Mouse (Mus musculus): ENCODE results near the gene Adamtsl3. TPM values are rescaled to one million over a fixed set of nuclear protein-coding genes. Genes with fewer than 3 reads are reported as not detected.

Gene Adamtsl3
- total RNA-seq (2021), result 1 to 10 TPM; 2.4 to 2.6 TPM
- long read RNA-seq, partial matches to known transcripts, result 0 of 1 reads
- long read RNA-seq, other reads (novel, unspliced or antisense), result 1 of 1 reads

DNA sequence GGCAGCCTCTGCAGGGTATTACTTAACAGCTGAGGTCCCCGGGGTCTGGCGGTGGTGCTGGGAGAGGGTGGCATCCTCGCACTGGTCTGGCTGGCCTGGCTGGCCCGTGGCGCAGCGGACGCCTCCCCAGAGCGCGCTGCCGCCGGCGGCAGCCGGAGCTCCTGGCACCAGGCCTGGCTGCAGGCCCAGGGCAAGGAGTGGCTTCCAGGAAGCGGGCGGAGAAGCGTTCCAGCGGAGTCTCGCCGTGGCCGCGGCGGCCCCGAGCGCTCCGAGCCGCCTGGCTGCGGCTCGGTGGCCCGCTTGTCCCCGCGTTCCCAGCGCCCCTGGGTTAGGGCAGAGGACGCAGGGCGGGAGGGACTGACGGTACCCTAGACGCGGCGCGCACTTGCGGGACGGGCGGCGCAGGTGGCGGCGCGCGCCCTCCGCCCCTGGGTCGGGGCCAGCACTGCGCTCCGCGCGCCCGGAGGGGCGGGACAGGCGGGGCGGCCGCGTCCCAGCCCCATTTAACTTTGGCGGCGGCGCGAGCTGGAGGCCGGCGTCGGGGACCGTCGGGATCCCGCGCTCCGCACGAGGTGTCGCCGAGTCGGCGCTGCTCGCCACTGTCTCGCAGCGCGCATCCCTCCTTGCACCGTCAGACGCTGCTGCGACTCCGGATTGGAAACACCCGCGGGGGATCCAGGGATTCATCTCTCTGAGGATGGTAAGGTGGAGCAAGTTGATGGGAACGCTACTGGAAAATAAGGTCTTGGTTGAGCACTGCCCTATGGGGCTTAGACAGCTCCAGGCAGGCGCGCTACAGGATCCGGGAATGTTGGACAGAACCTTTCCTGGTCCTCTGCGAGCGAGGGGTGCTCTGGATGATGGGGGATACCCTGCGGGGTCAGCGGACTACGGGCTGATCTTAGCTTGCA is at the start of gene Adamtsl3:
Gene Adamtsl3, plus strand, starts transcription at position 484 of the 911 bp plus-strand sequence.
- peak; percentile 39 to 56 for DNase-seq (ENCODE audit: low spot score in 2 of 2)

DNA sequence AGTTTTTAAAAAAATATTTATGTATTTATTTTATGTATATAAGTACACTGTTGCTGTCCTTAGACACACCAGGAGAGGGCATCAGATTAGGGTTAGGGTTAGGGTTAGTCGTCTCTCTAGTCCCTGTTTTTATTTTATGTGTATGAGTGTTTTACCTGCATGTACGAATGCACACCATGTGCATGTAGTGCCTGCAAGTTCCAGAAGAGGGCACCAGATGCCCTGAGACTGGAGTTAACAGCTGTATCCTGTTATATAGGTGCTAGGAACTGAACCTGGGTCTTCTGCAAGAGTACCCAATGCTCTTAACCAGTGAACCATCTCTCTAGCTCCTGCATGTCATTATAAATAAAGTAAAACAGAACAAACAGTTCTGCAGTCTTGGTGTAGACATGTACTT is 48.3 kb upstream of the Adamtsl3 start:
- DNase-seq (ENCODE audit: low spot score in 2 of 2), result no peak

DNA sequence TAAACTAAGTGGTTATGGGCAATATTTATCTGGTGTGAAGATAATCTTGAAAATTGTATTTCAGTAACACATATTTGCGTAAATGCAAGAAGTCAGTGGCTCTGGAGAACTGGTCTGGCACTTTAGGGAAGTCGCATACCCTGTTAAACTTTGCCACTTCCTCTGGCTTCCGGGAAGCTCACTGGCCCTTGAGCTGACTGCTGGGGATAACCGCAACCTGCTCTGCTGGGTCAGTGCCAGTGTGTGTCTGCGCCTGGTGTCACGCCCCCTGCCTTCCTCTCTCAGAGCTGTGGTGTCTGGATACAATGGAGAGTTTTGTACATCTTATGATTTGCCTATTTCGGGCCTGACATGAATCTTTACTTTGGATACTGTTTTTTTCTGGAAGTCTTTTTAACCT is 42.1 kb upstream of the Adamtsl3 start:
- no peak for DNase-seq (ENCODE audit: low spot score in 2 of 2)

DNA sequence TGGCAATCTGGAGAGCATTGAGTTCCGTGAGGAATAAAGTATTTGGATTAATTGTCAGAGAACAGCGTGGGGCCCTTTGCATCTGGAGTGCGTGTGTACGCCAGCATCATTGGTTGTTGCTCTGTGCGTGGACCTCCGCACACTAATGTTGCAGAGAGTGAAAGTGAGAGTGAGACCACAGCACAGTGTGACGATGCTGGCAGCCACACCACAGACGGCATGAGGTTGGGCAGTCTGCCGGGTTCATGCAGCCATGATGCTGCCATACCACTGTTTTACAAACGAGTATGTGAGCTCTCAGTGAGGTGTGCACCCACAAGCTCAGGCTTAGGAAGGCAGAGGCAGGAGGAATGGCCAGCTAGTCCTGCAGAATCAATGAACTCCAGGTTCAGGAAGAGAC is 41.4 kb upstream of the Adamtsl3 start:
- DNase-seq (ENCODE audit: low spot score in 2 of 2), result no peak

DNA sequence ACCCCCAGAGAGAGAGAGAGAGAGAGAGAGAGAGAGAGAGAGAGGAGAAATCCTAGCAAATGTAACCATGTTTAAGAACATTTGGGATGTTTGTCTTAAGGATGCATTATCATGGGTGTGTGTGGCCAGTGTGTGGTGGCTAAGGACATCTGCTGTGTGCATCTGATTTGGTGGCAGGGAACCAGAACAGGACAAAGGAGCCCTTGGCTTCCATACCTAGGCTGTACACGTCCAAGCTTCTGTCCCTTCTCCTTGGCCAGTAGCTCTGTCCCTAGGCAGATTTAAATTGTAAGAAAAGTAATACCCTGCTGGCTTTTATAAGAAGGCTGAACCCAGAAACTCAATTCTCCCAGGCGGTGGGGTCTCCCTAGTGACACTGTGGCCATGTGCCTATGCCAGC is 40.9 kb upstream of the Adamtsl3 start:
- no peak for DNase-seq (ENCODE audit: low spot score in 2 of 2)

DNA sequence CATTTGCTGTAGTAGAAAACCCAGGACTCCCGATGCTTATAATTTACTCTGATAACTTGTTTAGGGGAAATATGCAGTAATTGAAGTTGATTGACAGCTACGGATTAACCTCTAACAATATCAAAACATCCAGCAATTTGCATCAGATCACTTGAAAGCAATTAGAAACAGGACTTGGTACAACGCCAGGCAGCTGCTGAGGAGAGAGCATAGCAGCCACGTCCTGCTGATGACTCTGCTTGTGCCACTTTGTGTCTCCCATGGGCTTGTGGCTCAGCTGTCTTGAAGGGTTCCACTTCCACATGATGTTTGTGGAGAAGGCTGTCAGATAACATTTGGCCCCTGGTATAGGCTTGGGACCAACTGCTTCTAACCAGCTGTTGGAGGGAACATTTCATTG is 27.1 kb upstream of the Adamtsl3 start:
- no peak for DNase-seq (ENCODE audit: low spot score in 2 of 2)

DNA sequence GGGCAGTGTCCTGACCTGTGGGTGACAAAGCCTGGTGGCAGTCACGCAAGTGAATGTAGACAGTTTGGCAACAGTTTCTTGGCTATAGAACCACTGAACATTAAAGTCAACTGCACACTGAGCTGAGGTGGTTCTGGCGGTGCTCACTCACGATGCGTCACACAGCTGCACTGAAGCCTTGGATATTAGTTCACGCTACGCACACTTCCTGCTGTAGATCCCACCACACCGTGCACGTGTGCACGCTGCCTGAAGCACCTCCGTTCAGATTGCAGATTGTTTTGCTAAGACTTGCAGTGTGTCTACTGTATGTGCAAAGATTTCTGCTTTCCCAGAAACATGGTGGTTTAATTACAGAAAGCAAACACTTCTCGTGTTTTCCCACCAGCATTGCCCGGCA is 17.0 kb upstream of the Adamtsl3 start:
- DNase-seq (ENCODE audit: low spot score in 2 of 2), result no peak

GRCm38 (mm10) chr7:82326616-82327015 is 8.9 kb upstream of the Adamtsl3 start:
- no peak for DNase-seq (ENCODE audit: low spot score in 2 of 2)

GRCm38 (mm10) chr7:82327201-82327600 is 8.3 kb upstream of the Adamtsl3 start:
- DNase-seq (ENCODE audit: low spot score in 2 of 2), result no peak

DNA sequence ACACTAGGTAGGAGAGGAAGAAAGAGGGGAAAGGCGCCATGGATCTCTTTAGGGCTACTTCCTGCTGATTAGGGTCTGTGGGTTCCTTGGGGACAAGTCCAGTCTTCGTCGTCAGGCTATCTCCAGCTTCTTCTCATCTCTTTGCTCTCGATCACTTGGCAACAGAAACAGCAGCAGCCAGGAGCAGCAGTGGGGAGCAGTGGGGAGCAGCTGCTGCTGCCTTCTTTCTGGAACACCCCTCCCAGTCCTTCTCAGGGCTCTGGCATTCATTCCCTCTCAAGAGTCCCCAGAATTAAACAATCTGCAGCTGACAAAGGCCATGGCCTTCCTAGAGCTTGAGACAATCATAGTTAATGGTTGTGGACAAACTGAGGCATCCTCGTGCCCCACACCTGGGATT is 7.6 kb upstream of the Adamtsl3 start:
- no peak for DNase-seq (ENCODE audit: low spot score in 2 of 2)

GRCm38 (mm10) chr7:82329831-82330230 is 5.7 kb upstream of the Adamtsl3 start:
- DNase-seq (ENCODE audit: low spot score in 2 of 2), result no peak

GRCm38 (mm10) chr7:82330860-82331259 is 4.6 kb upstream of the Adamtsl3 start:
- DNase-seq (ENCODE audit: low spot score in 2 of 2), result no peak

DNA sequence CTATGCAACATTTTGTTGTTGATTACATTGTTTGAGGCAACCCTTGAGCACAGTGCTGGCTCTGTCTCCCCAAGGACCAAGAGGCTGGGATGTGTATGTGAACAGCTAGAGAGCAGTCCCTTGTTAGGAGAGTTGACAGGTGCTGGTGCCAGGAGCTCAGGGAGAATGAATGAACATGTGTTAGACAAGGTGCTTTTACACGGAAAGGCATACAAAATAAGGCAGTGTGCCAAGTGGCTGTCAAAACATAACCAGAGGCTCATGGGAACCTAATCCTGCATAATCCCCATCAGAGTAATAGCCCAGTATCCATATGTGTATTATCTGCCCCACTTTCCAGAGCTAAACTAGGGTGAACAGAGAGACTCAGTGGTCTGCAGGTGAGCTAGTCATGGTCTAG is 1.5 kb upstream of the Adamtsl3 start:
- DNase-seq (ENCODE audit: low spot score in 2 of 2), result no peak

- DNase-seq (ENCODE audit: low spot score in 2 of 2), result peak in 1 of 2 experiments; percentile 30
Observed at GRCm38 (mm10) chr7:82336132-82336531, 638 bp downstream of the Adamtsl3 start.

DNA sequence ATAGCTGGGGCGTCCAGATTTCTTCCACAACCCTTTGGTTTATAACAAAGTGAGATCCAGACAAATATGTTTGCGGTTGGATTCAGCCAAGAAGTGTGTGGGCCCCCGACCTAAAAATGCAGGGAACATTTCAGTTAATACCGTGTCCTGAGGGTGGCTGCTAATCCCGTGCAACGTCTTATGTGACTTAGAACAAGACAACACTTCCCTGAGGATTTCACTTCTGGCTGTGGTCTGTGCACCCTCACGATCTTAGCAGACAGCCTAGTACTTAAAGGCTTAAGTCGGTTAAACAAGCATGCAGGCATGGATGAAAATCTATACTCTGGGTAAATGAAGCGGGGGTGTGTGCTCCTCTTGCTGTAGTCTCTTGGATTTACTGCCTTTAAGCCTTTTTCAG is 2.6 kb downstream of the Adamtsl3 start:
- DNase-seq (ENCODE audit: low spot score in 2 of 2), result no peak

- no peak for DNase-seq (ENCODE audit: low spot score in 2 of 2)
Observed at GRCm38 (mm10) chr7:82338532-82338931, 3.0 kb downstream of the Adamtsl3 start.

GRCm38 (mm10) chr7:82339214-82339613 is 3.7 kb downstream of the Adamtsl3 start:
- no peak for DNase-seq (ENCODE audit: low spot score in 2 of 2)

DNA sequence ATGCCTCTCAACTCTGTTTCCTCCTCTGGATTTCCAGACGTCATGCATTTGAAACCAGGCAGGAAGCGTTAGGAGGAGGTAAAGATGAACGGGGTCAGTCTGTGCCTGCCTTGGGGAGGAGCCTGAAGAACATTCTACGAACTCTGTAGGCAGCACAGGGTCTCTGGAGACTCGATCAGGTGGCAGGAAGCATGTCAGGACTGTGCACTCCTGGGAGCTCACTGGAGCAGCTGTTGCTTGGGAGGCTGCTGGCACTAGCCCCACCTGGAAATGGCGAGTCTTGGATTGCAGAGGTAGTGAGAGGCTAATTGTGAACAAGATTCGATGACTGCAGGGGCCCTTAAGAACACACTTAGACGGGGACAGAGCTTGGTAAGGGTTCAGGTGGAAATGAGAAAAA is 6.0 kb downstream of the Adamtsl3 start:
- no peak for DNase-seq (ENCODE audit: low spot score in 2 of 2)

DNA sequence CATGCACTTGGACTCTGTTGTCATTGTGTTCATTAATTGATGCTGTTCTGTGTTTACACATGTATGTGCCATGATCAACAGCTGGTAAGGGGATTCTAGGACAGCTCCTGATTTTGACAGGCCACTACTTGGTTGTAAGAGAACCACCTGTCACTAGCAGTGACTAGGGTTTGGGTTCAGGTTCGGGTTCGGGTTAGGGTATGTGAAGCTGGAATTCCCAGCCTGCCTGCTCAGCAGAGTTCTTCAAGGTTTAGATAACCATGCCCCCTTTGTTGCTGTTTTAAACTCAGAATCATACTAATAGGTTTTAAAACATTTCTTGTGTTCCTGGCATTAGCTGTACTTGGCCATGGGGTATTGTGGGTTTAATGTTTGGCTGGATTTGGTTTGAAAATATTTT is 11.2 kb downstream of the Adamtsl3 start:
- DNase-seq (ENCODE audit: low spot score in 2 of 2), result no peak

GRCm38 (mm10) chr7:82349796-82350195 is 14.3 kb downstream of the Adamtsl3 start:
- DNase-seq (ENCODE audit: low spot score in 2 of 2), result no peak

DNA sequence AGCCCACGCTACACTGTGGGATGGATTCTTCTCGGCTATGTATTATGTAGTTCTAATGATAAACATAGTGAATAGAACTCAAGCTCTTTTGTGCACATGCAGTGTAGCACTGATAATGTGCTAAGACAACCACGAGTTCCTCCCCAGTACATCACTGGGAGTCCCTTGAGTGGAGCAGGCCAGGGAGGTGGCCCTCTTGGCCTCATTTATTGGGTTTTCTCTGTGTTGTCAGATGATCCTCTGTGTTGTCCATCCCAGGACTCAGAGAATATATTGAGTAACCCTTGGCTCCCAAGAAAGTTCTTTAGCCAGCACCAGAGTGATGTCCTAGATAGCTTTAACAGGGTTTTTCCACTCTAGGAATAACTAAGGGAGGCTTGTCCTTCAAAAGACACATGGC is 14.9 kb downstream of the Adamtsl3 start:
- DNase-seq (ENCODE audit: low spot score in 2 of 2), result no peak

- no peak for DNase-seq (ENCODE audit: low spot score in 2 of 2)
Observed at GRCm38 (mm10) chr7:82359146-82359545, 23.7 kb downstream of the Adamtsl3 start.

- no peak for DNase-seq (ENCODE audit: low spot score in 2 of 2)
Observed at GRCm38 (mm10) chr7:82359674-82360073, 24.2 kb downstream of the Adamtsl3 start.

Data from layer of hippocampus, postnatal 10 days (tissue).